Mouse (Mus musculus) cortical plate, adult 2 months (tissue): Measurements from ENCODE around the gene B430306N03Rik. TPM values are rescaled to one million over a fixed set of nuclear protein-coding genes. Genes with fewer than 3 reads are reported as not detected.

ENCODE experiments used
- H3K27ac ChIP-seq: fragments of 200-500 bp; 2 replicates; pipeline ENCODE4 v1.5.1; 2012; ENCODE audit warnings: low read length, control low read depth, inconsistent platforms; ENCODE audit not compliant: insufficient read depth
- H3K4me1 ChIP-seq: fragments of 200-500 bp; 2 replicates; pipeline ENCODE4 v1.6.1; 2011; ENCODE audit warnings: low read length; ENCODE audit not compliant: control insufficient read depth, insufficient read depth
- H3K4me3 ChIP-seq: fragments of 200-500 bp; 2 replicates; pipeline ENCODE4 v1.5.1; 2011; ENCODE audit warnings: mild to moderate bottlenecking, low read length, control low read depth; ENCODE audit not compliant: insufficient read depth
- CTCF ChIP-seq: fragments of 200-500 bp; IDR thresholded peaks from 2 replicates; pipeline ENCODE4 v1.5.1; 2011; ENCODE audit warnings: mild to moderate bottlenecking, control low read depth, low read length; ENCODE audit not compliant: insufficient read depth; ENCODE audit errors: extremely low read depth
- POLR2A ChIP-seq: fragments of 200-500 bp; IDR thresholded peaks from 2 replicates; pipeline ENCODE4 v1.6.1; 2011; ENCODE audit warnings: mild to moderate bottlenecking, low read length, control low read depth; ENCODE audit not compliant: insufficient read depth; ENCODE audit errors: extremely low read depth
- polyA plus RNA-seq: library from polyadenylated mRNA; depleted of rRNA; stranded (reverse); fragments of >200 nt; gene quantifications from 2 replicates; pipeline ENCODE4 v1.2.3, GENCODE M21; 2012

The B430306N03Rik gene
- polyA plus RNA-seq, 1 experiment = 0.08 TPM

DNA sequence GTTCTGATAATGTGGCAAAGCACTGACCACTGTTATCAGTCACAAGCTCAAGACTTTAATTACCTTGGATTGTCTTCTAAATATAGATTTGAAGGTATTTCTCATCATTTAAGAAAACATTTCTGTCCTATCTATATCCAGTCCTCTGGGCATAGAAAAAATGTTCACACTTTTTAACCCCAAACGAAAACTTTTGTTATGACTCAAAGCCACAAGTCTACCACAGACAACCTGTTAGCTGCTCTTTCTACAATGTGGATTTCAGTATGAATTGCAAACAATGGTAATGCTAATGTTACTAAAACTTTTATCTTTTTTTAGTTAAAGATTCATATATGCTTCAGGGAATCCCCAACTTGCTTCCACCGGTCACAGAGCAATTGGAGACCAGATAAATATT is 16.6 kb downstream of the B430306N03Rik start:
- TF ChIP-seq CTCF = no peak
- no peak for TF ChIP-seq POLR2A
- H3K4me3 ChIP-seq = no peak overlapping the region
- no peak overlapping the region for H3K27ac ChIP-seq
- no peaks in the 10 kb centered on the region for H3K4me1 ChIP-seq

DNA sequence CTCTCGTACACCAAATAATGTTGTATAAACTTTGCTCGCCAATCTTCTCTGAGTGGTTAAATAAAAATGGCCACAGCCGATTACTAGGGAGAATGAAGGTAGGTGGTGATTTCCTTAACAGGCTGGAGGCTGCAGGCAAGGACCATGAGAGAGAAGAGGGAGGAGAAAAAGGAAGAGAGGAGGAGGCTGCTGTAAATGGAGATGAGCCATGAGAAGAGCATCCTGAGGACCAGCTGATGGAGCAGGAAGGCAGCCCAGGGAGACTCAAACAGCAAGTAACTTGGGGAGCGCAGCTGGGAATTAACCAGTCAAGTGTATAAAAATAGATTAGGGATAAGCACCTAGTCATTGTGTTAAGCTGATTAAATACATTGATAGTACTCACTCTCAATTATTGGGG is 18.2 kb downstream of the B430306N03Rik start:
- Histone ChIP-seq H3K27ac (no peak overlapping the region), H3K4me3 (no peak overlapping the region), H3K4me1 (no peaks in the 10 kb centered on the region)
- TF ChIP-seq POLR2A (no peak), CTCF (no peak)

- peak; percentile 89 for TF ChIP-seq CTCF
- no peak for TF ChIP-seq POLR2A
- no peak overlapping the region for H3K27ac ChIP-seq
- H3K4me1 ChIP-seq = no peaks in the 10 kb centered on the region
- no peak overlapping the region for H3K4me3 ChIP-seq
Measured at GRCm38 (mm10) chr17:48336857-48337256, 20.9 kb downstream of the B430306N03Rik start.

DNA sequence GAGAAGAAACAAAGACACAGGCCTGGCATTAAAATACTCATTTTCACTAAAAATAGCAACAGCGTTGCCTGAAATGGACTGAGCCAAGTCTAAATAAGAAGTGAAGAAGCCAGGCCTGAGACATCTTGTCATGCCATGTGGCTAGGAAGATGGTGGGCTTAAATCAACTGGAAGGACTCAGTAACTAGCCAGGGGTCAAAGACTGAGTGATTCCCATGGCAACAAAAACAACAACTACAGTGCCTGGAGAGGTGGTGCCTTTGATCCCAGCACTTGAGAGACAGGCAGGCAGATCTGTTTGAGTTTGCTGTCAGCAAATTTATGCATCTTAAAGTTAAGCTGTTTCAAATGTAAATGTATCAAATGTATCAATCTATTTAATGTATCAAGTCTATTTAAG is 24.3 kb downstream of the B430306N03Rik start:
- no peaks in the 10 kb centered on the region for H3K4me1 ChIP-seq
- H3K4me3 ChIP-seq = no peak overlapping the region
- H3K27ac ChIP-seq = no peak overlapping the region
- TF ChIP-seq POLR2A = no peak

- Histone ChIP-seq H3K4me1 (no peaks in the 10 kb centered on the region), H3K27ac (no peak overlapping the region), H3K4me3 (no peak overlapping the region)
- TF ChIP-seq CTCF (no peak), POLR2A (no peak)
Measured at GRCm38 (mm10) chr17:48341947-48342346, 26.0 kb downstream of the B430306N03Rik start.

DNA sequence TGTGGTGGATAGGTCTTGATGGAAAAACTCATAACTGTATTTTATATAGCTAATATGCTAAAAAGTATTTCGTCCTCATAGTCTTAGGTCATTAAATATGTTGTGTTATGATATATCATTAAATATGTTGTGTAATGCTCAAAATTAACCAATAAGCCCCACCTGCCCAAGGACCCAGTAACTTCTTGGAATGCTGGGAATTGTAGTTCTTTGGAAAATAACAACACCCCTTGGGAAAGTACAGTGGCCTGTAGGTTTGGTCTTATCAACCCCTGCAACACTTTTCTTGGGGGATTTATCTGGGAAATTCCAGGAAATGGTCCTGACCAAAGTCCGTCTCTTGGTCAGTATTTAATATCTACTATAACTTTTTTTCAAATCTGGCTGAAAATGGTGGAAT is 27.1 kb downstream of the B430306N03Rik start:
- H3K4me1 ChIP-seq = no peaks in the 10 kb centered on the region
- no peak for TF ChIP-seq POLR2A
- no peak for TF ChIP-seq CTCF
- no peak overlapping the region for H3K4me3 ChIP-seq
- H3K27ac ChIP-seq = no peak overlapping the region

DNA sequence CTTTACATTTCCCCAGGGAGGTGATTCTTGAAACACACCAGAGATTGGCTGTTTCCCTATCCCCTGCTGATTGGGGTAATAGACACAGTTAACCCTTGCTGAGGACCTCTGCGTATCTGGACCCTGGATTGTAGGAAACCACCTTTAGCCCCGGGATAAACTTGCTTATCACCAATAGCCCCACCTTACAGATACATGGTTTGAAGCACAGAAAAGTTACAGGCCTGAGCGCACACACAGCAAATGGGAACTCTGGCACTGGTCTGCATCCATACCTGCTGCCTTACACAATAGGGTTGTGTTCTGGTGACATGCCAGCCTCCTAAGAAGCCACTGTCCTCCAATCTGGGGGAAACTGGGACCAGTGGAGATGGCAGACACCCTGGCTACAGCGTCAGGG is 29.9 kb downstream of the B430306N03Rik start:
- no peaks in the 10 kb centered on the region for H3K4me1 ChIP-seq
- TF ChIP-seq CTCF (no peak), POLR2A (no peak)
- H3K27ac ChIP-seq = no peak overlapping the region
- no peak overlapping the region for H3K4me3 ChIP-seq

DNA sequence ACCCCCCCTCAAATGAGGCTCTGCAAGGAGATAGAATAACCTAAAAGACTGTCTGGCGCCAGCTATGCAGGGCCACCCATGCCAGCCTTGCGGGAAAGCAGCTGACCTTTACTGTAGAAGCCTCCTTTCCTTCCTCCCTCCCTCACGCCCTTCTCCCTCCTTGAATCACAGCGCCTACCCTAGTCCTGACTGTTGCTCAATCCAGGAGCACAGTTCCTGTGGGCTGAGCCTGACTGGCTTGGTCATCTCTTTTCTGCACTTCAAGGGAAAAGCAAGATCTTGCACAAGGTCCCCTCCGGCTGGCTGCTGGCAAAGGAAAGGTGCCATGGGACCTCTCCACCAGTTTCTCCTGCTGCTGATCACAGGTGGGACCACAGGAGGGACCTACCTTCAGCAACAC is 30.3 kb downstream of the B430306N03Rik start, which contains the start of gene Trem2:
Gene Trem2, plus strand, starts transcription at position 171 of the 400 bp plus-strand sequence.
- Histone ChIP-seq H3K27ac (no peak within 1 kb of the TSS), H3K4me3 (no peak within 1 kb of the TSS), H3K4me1 (no peaks in the 10 kb centered on the region)
- no peak for TF ChIP-seq CTCF
- no peak for TF ChIP-seq POLR2A

- TF ChIP-seq CTCF = no peak
- no peak for TF ChIP-seq POLR2A
- H3K27ac ChIP-seq = no peak overlapping the region
- H3K4me1 ChIP-seq = no peaks in the 10 kb centered on the region
- no peak overlapping the region for H3K4me3 ChIP-seq
Measured at GRCm38 (mm10) chr17:48346834-48347233, 30.9 kb downstream of the B430306N03Rik start.

DNA sequence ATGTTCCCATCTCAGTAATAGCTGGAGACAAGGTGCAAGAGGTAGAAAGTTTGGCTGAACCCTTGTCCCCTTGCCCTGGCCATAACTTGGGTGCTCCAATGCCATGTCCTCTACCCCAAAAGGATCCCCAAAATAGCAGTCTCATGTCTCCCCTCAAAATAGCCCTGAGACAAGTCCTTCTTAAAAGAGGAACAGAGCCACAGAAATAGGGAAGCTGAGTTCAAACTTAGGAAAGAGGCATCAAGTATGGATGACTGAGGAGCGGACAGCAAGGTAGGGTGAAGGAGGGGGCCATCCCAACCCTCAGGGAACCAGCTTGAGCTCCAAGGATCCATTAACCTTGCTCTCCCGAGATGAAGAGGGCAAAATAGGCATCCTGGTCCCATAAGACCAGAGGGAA is 31.3 kb downstream of the B430306N03Rik start:
- Histone ChIP-seq H3K4me3 (no peak overlapping the region), H3K27ac (no peak overlapping the region), H3K4me1 (no peaks in the 10 kb centered on the region)
- no peak for TF ChIP-seq CTCF
